Mouse (Mus musculus): ENCODE data around the gene Psmd6. TPM values are rescaled to one million over a fixed set of nuclear protein-coding genes. Genes with fewer than 3 reads are reported as not detected.
A peak's percentile ranks its signal among the peaks of the same experiment; 100 is the strongest.

The Psmd6 gene
- polyA plus RNA-seq, 1 experiment from 2014 or later, result 101 TPM

DNA sequence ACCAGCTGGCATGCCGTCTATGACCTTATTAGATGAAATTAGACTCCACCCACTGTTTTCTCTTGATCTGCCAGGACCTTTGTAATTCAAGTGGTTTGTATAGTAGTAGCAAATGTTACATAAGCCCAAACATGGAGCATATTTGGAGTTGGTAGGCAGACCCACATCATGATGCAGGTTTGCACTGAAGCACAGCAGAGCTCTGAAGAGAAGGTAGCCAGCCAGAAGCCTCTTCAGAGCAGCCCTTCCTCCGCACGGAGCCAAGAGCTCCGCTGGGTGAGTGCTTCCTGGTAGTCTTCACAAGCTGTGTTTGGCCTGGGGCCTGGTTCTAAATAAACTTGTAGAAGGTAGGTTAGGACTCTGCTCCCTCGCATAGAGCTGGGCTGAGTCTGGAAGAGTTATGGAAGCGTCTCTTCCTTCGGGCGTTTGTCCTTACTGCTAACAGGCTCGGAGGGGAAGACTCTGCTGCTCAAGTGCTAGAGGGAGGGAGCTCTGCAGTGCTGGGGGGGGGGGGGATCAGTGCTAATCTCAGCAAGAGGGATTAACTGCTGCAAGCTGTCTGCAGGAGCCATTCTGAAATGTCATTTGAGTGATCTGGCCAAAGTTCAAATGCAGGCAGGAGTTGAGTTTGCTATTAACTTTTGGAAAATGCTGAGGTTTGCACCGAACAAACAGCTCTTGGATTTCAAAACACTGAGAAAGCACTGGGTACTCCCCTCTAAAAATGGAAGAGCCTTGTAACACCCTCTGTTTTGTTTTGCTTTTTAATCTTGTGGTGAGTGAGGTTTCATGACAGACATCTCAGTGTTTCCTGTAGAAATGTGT, 52.9 kb downstream of the Psmd6 start:
- peaks cover 14% of the 10 kb centered on the region for H3K4me1 ChIP-seq (ENCODE audit: control insufficient read depth, low read depth, low read length)
- H3K27me3 ChIP-seq (ENCODE audit: control insufficient read depth, insufficient read depth, low read depth, low read length), result no peaks in the 10 kb centered on the region
- 10% methylated on average over 10 of the region's 10 CpGs for WGBS (ENCODE audit: insufficient replicate concordance)
- peak overlapping the region; percentile 55 for H3K4me2 ChIP-seq (ENCODE audit: low read depth, low read length)
- H3K4me3 ChIP-seq (ENCODE audit: low read depth, low read length), result peak overlapping the region; percentile 23
- no peaks in the 10 kb centered on the region for H3K36me3 ChIP-seq (ENCODE audit: control insufficient read depth, insufficient read depth)
- peak; percentile 61 for ATAC-seq (ENCODE audit: low read depth)
- H3K9ac ChIP-seq (ENCODE audit: low read depth, low read length), result peak overlapping the region; percentile 27; the same call in 1 of the 2 replicates
- no peaks in the 10 kb centered on the region for H3K9me3 ChIP-seq (replicated peaks; ENCODE audit: control insufficient read depth, low read length)
- H3K27ac ChIP-seq (ENCODE audit: low read length), result peak overlapping the region; percentile 84

DNA sequence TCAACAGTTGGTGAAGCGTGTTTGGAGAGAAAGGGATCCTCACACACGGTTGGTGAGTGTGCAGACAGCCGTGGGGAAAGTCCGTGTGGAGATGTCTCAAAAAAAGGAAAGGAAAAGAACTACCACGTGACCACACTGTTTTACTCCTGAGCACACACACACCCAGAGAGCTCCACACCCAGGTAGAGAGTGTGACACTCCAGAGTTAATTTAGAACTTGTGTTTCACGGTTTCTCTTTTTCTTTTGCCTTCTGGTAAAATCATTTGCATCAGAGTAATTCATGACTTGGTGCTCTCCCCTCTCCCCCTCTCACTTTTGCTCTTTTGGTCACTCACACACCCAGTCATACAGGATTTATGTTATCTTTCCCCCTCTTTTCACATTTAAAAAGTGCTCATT, 54.5 kb downstream of the Psmd6 start:
- no peak for ATAC-seq (ENCODE audit: low read depth)
- Histone ChIP-seq H3K9ac (ENCODE audit: low read depth, low read length) (no peak overlapping the region), H3K27ac (ENCODE audit: low read length) (no peak overlapping the region), H3K4me3 (ENCODE audit: low read depth, low read length) (no peak overlapping the region), H3K4me2 (ENCODE audit: low read depth, low read length) (no peak overlapping the region), H3K27me3 (ENCODE audit: control insufficient read depth, insufficient read depth, low read depth, low read length) (no peaks in the 10 kb centered on the region), H3K9me3 (replicated peaks; ENCODE audit: control insufficient read depth, low read length) (no peaks in the 10 kb centered on the region), H3K4me1 (ENCODE audit: control insufficient read depth, low read depth, low read length) (peaks cover 14% of the 10 kb centered on the region), H3K36me3 (ENCODE audit: control insufficient read depth, insufficient read depth) (no peaks in the 10 kb centered on the region)
- 40% methylated on average over 6 of the region's 6 CpGs for WGBS (ENCODE audit: insufficient replicate concordance)

- WGBS (ENCODE audit: insufficient replicate concordance), result 46% methylated on average over 4 of the region's 4 CpGs
- Histone ChIP-seq H3K4me3 (ENCODE audit: low read depth, low read length) (no peak overlapping the region), H3K9ac (ENCODE audit: low read depth, low read length) (no peak overlapping the region), H3K27ac (ENCODE audit: low read length) (no peak overlapping the region; the same call in 1 of the 2 replicates), H3K9me3 (replicated peaks; ENCODE audit: control insufficient read depth, low read length) (no peaks in the 10 kb centered on the region), H3K27me3 (ENCODE audit: control insufficient read depth, insufficient read depth, low read depth, low read length) (no peaks in the 10 kb centered on the region), H3K4me1 (ENCODE audit: control insufficient read depth, low read depth, low read length) (peaks cover 14% of the 10 kb centered on the region), H3K36me3 (ENCODE audit: control insufficient read depth, insufficient read depth) (no peaks in the 10 kb centered on the region), H3K4me2 (ENCODE audit: low read depth, low read length) (no peak overlapping the region)
- no peak for ATAC-seq (ENCODE audit: low read depth)
Observed at GRCm38 (mm10) chr14:14065142-14065498, 55.7 kb downstream of the Psmd6 start.

- ATAC-seq (ENCODE audit: low read depth), result no peak
- Histone ChIP-seq H3K27me3 (ENCODE audit: control insufficient read depth, insufficient read depth, low read depth, low read length) (no peaks in the 10 kb centered on the region), H3K4me1 (ENCODE audit: control insufficient read depth, low read depth, low read length) (peaks cover 14% of the 10 kb centered on the region), H3K9ac (ENCODE audit: low read depth, low read length) (no peak overlapping the region), H3K4me2 (ENCODE audit: low read depth, low read length) (no peak overlapping the region), H3K4me3 (ENCODE audit: low read depth, low read length) (no peak overlapping the region), H3K27ac (ENCODE audit: low read length) (no peak overlapping the region; the same call in 1 of the 2 replicates), H3K36me3 (ENCODE audit: control insufficient read depth, insufficient read depth) (no peaks in the 10 kb centered on the region), H3K9me3 (replicated peaks; ENCODE audit: control insufficient read depth, low read length) (no peaks in the 10 kb centered on the region)
- 8% methylated on average over 5 of the region's 5 CpGs for WGBS (ENCODE audit: insufficient replicate concordance)
Observed at GRCm38 (mm10) chr14:14064486-14065141, 56.2 kb downstream of the Psmd6 start.

GRCm38 (mm10) chr14:14063382-14063781, 57.4 kb downstream of the Psmd6 start:
- H3K27ac ChIP-seq (ENCODE audit: low read length), result no peak overlapping the region
- H3K9ac ChIP-seq (ENCODE audit: low read depth, low read length), result no peak overlapping the region
- H3K9me3 ChIP-seq (replicated peaks; ENCODE audit: control insufficient read depth, low read length), result no peaks in the 10 kb centered on the region; the same call in 1 of the 2 replicates
- H3K36me3 ChIP-seq (ENCODE audit: control insufficient read depth, insufficient read depth), result no peaks in the 10 kb centered on the region
- no peak for ATAC-seq (ENCODE audit: low read depth)
- H3K4me2 ChIP-seq (ENCODE audit: low read depth, low read length), result no peak overlapping the region
- H3K4me1 ChIP-seq (ENCODE audit: control insufficient read depth, low read depth, low read length), result peaks cover 14% of the 10 kb centered on the region
- WGBS (ENCODE audit: insufficient replicate concordance), result 59% methylated on average over 5 of the region's 5 CpGs
- H3K4me3 ChIP-seq (ENCODE audit: low read depth, low read length), result no peak overlapping the region
- no peaks in the 10 kb centered on the region for H3K27me3 ChIP-seq (ENCODE audit: control insufficient read depth, insufficient read depth, low read depth, low read length)

DNA sequence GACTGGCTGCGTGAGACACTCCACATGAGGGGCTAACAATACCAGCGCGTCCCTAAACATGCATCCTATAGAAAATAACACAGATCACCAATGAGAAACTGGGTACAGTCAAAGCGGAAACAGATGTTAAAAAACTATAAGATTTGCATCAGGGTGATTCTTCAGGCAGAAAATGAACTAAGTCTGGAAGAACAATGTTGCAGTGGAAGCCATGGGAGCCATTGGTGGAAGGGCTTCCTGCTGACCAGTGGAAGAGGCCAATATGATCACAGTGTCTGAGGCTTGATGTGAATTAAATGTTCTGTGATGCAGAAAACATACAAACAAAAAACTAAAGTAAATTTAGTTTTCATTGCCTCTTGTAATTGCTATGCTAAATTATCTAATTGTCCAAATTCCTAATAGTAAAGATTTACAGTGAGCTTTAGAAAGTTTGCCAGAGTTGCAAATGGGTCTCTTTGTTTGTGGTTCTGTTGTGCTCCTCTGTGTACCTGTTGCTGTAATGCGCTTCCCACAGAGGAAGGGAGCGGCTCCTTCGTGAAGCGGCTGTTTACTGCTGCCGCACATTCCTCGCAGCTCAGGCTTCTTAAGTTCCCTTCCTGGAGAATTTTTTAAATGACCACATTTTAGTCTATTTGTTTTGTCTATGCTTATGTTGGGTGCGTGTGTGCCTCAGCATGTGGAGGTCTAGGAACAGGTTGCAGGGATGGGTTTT, 58.1 kb downstream of the Psmd6 start:
- Histone ChIP-seq H3K36me3 (ENCODE audit: control insufficient read depth, insufficient read depth) (no peaks in the 10 kb centered on the region), H3K4me3 (ENCODE audit: low read depth, low read length) (no peak overlapping the region), H3K27ac (ENCODE audit: low read length) (no peak overlapping the region), H3K27me3 (ENCODE audit: control insufficient read depth, insufficient read depth, low read depth, low read length) (no peaks in the 10 kb centered on the region), H3K4me2 (ENCODE audit: low read depth, low read length) (no peak overlapping the region), H3K9ac (ENCODE audit: low read depth, low read length) (no peak overlapping the region), H3K4me1 (ENCODE audit: control insufficient read depth, low read depth, low read length) (peaks cover 14% of the 10 kb centered on the region), H3K9me3 (replicated peaks; ENCODE audit: control insufficient read depth, low read length) (no peaks in the 10 kb centered on the region; the same call in 1 of the 2 replicates)
- 83% methylated on average over 11 of the region's 11 CpGs for WGBS (ENCODE audit: insufficient replicate concordance)
- ATAC-seq (ENCODE audit: low read depth), result no peak

Other genes with a start within 250 kb of the Psmd6 start
- not detected in 2 replicates for gene Gm281, start 206.5 kb downstream of the Psmd6 start, polyA plus RNA-seq (2015; fragmentation: Nextera tagmentation; extraction: Ambion mirVana)
- 1.2 and 1.5 TPM in 2 replicates for gene Atxn7, start 159.5 kb downstream of the Psmd6 start, polyA plus RNA-seq (2015; fragmentation: Nextera tagmentation; extraction: Ambion mirVana)
- gene Thoc7, start 159.1 kb downstream of the Psmd6 start, polyA plus RNA-seq (2015; fragmentation: Nextera tagmentation; extraction: Ambion mirVana), result 60.2 and 68.5 TPM in 2 replicates
- gene Olfr720, start 65.9 kb upstream of the Psmd6 start, polyA plus RNA-seq (2015; fragmentation: Nextera tagmentation; extraction: Ambion mirVana), result not detected in 2 replicates
- not detected in 2 replicates for gene Olfr31, start 201.8 kb upstream of the Psmd6 start, polyA plus RNA-seq (2015; fragmentation: Nextera tagmentation; extraction: Ambion mirVana)
- gene Il3ra, start 225.3 kb upstream of the Psmd6 start, polyA plus RNA-seq (2015; fragmentation: Nextera tagmentation; extraction: Ambion mirVana), result 2.6 and 4.1 TPM in 2 replicates

Data from liver, embryonic 16.5 days (tissue).